Mouse (Mus musculus): ENCODE data around the gene Gstt1.
A peak's percentile ranks its signal among the peaks of the same experiment; 100 is the strongest.
"Not testable (repeated sequence)": the region's sequence is repeated elsewhere in the genome, so short reads cannot be mapped to it uniquely, and the experiment has no call there.

Gene Gstt1

DNA sequence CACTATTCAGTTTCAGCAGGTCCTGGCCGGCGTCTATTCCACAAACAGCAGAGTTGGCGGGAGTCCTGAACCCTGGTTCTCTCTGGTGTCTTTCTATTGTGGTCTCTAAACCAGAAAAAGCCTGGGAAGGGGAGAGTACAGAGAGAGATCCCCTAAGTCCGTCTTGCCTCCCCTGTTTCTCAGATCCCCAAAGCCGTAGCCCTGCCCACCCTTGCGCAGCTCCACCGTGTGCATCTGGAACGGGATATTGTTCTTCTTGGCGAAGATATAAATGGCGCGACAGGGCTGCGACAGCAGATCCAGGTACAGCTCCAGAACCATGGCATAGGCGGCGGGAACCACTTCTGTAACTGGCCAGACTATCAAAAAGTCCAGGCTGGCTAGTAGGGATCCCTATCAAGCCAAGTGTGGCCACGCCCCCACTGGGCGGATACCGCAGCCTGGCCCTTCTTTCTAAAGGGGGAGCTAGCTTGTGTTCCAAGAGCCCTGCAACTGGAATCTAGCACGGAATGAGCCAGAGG is at the start of gene Gstt1:
Gstt1 (minus strand) TSS at position 409 of the 521 bp plus-strand sequence.
- DNase-seq (ENCODE audit: low spot score): peak; percentile 31

DNA sequence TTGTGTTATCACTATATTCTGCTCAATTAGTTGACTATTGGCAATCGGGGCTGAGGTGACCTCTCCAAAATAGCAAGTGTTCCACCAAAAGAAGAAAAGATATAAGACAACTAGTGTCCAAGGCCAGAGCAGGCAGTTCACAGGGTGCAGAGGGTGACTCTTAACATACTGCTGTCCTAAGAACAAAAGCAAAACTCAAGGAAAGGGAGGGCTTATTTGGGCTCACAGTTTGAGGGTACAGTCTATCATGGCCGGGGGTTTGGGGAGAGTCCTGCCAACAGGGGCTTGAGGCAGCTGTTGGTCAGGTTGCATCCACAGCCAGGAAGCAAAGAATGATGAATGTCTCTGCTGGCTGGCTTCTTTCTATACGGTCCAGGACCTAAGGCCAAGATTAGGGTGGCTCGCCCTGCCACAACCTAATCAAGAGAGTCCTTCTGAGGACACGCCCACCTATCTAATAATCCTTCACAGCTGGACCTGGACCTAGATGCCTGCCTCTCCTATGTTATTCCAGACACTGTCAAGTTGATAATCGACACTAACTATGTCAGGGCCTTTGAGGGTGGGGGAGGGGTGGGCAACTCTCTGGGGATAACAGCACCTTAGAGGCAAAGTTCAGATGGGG is 47.0 kb upstream of the Gstt1 start:
- no peak for DNase-seq (ENCODE audit: low spot score)

- DNase-seq (ENCODE audit: low spot score): no peak
Observed at GRCm38 (mm10) chr10:75844800-75845199, 46.4 kb upstream of the Gstt1 start.

DNA sequence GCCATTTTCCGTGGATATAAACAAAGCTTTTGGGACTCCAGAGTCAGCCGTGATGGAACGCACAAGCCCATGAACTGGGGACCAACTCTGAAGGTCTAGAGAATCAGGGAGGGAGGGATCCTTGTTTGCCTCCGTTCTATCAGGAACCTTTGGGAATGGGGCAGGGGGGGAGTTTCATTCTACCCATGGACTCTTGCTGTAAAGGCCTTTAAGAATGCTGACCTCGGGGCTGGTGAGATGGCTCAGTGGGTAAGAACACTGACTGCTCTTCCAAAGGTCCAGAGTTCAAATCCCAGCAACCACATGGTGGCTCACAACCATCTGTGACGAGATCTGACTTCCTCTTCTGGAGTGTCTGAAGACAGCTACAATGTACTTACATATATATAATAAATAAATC is 45.5 kb upstream of the Gstt1 start:
- DNase-seq (ENCODE audit: low spot score): not testable (repeated sequence)

GRCm38 (mm10) chr10:75839092-75839491 is 40.7 kb upstream of the Gstt1 start:
- no peak for DNase-seq (ENCODE audit: low spot score)

- DNase-seq (ENCODE audit: low spot score): peak; percentile 98
Observed at GRCm38 (mm10) chr10:75837248-75837759, 38.9 kb upstream of the Gstt1 start, which contains the start of gene Gstt2. Gene Gstt2, minus strand, starts transcription at chr10:75837424.

DNA sequence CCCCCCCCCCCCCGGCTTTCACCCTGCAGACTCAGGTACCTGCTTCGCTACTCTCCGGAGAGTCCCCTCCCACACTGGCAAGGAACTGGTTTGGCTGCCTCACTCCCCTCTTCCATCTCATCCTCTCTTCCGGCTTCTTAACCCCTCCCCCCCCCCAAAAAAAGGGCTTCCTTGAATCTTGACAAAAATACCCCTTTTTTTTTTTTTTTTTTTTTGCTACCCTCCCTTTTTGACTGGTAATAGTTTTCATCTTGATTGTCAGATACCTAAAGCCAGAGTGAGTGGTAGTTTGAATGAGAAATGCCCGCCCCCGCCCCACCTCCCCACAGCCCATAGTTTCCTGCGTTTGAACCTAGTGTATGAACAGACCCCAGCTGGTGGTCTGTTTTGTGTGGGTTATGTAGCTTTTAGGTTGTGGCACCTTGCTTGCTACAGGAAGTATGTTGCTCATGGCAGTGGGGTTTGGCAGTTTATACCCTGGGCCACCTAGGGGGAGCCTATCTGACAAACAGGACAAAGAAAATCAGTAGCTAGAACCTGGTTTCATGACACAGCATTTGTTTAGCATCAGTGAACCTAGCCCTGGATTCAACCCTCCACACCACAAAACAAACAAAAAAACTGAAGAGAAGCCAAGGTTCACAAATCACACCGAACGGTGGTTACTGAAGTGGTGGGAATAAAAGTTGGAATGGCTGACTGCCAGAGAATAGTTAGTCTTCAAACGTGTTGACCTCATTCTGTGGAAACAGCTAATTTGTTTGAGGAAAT is 37.6 kb upstream of the Gstt1 start:
- peak; percentile 76 for DNase-seq (ENCODE audit: low spot score)

- peak; percentile 89 for DNase-seq (ENCODE audit: low spot score)
Observed at GRCm38 (mm10) chr10:75835307-75835706, 36.9 kb upstream of the Gstt1 start.

- DNase-seq (ENCODE audit: low spot score): no peak
Observed at GRCm38 (mm10) chr10:75834721-75835120, 36.3 kb upstream of the Gstt1 start.

DNA sequence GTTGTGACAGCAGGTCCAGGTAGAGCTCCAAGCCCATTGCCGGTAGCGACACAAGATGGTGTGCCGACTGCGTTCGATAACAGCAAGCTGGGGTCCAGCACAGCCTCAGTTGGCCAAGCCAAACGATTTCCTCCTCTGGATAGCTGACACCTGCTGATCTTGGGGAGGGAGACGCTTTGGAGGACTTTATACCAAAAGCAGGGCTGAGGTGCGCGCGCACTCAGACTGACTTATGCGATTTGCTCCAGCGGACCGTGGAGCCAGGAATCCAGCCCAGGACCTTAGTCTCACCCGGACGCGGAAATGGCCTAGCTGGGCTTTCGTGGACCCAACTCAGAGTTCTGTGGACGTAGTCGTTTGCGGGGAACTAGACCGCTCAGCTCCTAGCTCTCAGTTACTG is 35.9 kb upstream of the Gstt1 start:
- peak; percentile 84 for DNase-seq (ENCODE audit: low spot score)

DNA sequence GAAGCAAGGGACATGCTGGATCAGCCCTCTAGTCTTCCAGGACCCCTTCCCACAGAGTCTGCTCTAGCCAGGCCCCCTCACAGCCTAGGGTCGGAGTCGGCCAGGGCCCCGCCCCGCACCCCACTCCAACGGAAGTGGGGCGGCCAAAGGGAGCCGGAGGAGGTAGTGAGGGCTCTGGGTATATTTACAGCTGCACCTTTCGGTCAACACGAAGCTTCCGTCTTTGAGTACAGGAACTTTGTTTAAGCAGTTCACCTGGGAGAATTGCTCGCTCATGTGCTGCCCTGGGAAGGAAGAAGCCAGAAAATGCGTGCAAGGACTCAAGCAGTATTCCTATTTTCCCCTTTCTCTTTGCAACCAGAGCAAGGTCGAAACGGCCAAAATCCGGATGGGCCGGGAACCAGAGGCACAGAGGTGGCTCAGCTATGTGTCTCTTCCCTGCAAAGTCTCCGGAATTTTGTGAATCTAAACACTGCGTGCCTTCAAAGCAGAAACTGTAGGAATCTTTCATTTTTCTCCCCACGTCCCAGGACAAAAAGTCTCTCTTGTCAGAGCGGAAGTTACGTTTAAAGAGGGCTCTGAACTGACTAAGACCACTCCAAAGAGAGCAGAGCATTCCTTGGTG is 35.2 kb upstream of the Gstt1 start:
- DNase-seq (ENCODE audit: low spot score): no peak

DNA sequence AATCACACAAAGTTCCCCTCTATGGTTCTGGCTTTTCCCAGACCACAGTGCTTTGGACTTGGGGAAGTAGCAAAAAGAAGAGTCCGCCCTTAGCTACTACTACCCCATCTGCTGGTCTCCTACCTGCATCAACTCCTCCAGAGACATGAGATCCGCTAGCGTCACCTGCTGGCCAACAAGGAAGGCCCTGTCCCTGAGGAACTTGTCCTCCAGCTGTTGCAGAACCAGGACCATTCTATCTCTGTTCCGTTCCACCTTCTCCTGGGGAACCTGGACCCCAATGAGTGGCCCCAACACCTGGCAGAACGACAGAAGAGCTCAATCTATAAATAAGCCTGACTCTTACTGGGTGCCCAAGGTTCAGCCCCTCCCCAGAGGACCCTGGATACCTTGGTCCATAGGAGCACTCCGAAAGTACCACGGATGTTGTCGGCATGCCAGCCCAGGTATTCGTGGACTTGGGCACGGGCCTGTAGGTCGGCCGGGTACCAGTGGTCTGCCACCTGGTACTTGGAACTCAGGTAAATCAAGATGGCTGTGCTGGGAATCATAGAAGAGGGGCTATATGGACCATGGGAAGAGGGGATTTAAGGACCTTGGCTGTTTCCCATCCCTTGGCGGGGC is 34.0 kb upstream of the Gstt1 start:
- peak; percentile 58 for DNase-seq (ENCODE audit: low spot score)

- DNase-seq (ENCODE audit: low spot score): no peak
Observed at GRCm38 (mm10) chr10:75830275-75830670, 31.9 kb upstream of the Gstt1 start.

- no peak for DNase-seq (ENCODE audit: low spot score)
Observed at GRCm38 (mm10) chr10:75829529-75830274, 31.3 kb upstream of the Gstt1 start.

DNA sequence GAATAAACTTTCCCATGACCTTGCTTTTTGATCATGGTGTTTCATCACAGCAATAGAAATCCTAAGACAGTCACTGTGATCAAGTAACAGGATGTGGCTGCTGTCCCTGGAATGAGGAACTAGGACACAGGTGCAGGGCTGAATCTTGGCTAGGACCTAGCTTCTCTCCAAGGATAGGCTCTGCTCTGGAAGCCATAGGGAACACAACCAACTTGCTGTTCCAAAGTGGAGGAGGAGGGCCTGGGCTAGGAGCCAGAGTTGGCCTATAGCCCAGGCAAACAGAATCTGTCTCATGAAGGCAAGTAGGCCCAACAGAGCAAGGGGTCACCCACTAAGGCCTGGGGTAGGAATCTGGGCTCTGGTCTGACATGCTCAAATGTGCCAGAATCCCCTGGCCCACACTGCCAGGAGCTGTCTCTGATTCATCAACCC is 30.1 kb upstream of the Gstt1 start:
- no peak for DNase-seq (ENCODE audit: low spot score)

- no peak for DNase-seq (ENCODE audit: low spot score)
Observed at GRCm38 (mm10) chr10:75827668-75828360, 29.4 kb upstream of the Gstt1 start.

DNA sequence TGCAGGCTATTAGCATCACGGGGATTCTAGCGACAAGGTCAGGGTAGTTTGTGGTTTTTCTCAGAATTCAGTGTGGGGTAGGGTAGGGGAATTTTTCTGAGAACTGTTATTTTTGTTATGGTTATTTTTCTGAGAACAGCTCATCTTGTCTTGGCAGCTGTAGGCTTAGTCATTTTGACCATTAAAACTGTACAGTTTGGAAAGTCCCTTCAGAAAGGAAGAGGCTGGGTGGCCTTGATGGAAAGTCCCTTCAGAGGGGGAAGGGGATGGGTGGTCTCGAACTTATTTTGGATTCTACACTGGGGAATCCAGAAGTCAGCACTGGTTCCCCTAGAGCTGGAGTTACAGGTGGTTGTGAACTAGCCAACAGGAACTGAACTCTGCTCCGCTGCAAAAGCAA is 26.1 kb upstream of the Gstt1 start:
- DNase-seq (ENCODE audit: low spot score): no peak

GRCm38 (mm10) chr10:75823782-75824181 is 25.4 kb upstream of the Gstt1 start:
- DNase-seq (ENCODE audit: low spot score): no peak

DNA sequence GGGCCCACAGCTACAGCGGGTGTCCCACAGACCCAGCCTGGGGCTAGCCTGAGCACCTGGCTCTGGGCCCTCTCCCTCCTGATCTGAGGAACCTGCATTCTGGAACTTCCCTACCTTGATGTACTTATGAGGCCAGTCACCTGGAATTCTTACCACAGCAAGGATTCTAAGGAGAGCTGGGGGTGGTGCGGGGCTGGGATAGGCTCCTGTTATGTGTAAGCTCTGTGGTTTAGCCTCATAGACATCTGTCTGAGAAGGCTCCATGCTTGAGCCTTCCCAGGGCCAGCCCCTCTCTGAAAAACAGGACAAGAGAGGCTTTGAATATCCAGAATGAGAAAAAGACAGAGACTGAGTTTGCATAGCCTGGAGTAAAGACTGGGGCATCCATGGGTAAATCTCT is 24.1 kb upstream of the Gstt1 start, which contains the start of gene Gstt4:
Gstt4 (minus strand) TSS at position 101 of the 400 bp plus-strand sequence.
- no peak for DNase-seq (ENCODE audit: low spot score)

DNA sequence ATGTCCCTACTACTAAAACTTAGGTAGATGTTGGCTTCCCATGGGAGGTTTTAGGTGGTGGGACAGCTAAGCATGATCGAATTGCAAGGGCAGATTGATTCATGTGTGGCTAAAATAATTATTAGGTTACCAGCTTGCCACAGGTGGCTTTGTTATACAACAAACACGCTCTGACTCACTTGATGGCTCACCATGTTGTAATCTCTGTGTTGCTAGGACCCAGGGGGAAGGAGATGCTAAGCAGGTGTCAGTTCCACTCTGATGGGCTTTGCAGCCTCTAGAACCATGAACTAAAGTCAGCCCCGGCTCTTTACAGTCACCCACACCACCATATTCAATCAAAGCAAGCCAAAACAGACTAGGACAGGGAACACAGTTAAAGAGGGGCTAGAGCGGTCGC is 21.5 kb upstream of the Gstt1 start:
- no peak for DNase-seq (ENCODE audit: low spot score)

- no peak for DNase-seq (ENCODE audit: low spot score)
Observed at GRCm38 (mm10) chr10:75818641-75819040, 20.3 kb upstream of the Gstt1 start.

All from yolk sac, embryonic 10.5 days (tissue).